Mouse (Mus musculus): Measurements from ENCODE around the gene Ecsit.

Gene Ecsit

DNA sequence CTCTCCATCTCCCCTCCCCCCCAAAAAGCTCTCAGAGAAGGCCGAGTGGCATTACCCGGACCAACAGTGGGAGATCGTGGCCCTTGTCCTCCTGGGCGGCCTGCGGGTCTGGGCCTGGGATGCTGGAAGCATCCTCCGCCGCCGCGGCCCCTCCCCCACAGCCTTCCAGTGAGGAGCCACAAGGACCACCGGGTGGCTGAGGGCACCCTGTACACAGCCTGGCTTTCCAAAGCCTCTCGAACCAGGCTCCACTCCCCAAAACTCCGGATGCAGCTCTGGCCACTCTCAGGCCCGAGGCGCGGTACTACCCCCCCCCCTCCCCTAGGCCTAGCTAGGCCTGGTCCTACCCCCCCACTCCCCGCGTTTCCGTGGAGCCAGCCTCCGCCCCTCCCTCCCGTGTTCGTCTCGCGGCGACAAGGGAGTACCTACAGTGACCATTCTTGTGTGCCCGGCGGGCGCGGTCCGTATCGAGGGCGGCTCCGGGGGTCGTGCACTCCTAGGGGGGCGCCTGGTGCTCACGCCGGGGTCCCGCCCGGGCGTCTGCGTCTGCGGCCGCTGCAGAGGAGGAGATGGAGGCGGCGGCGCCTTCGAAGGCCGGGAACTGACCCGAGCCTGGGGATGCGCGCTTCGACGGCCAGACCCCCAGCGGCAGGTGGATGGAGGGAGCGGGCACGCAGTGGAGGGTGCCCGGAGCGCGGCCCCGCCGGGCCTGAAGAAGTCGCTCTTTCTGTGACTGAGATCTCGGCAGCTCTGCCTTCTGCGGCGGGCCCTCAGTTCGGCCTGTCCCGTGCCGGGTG lies 33.9 kb downstream of the Ecsit start:
- DNase-seq (ENCODE audit: low spot score): peak; percentile 39

- peak; percentile 83 for DNase-seq (ENCODE audit: low spot score)
These were observed 34.8 kb downstream of the Ecsit start for GRCm38 (mm10) chr9:22050351-22050889.

DNA sequence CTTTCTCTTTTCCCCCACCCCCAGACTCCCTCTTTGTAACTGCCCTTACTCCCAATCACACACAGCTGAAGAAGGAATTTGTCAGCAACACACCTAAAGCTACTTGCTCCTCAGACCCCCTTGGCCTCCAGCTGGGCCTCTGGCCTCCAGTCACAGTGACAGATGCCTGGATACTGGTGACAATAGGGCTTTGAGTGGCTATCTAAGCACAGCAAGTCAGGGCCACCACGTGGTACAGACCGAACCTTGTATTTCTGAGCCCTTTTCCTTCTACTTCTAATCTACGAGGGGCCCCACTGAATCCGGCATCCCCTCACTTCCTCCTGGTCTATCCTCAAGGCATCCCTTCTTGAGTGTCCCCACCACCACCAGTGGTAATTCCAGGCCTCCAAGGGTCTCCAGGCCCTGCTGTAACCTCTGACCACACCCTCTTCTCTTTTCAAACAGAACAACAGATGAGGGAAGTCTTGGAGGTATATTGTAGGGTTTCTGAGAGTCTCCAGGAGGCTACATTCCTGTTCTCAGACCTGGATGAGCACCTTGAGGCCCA lies 35.4 kb downstream of the Ecsit start:
- DNase-seq (ENCODE audit: low spot score): peak; percentile 43

- DNase-seq (ENCODE audit: low spot score): no peak
These were observed 35.9 kb downstream of the Ecsit start for GRCm38 (mm10) chr9:22049315-22049714.

DNA sequence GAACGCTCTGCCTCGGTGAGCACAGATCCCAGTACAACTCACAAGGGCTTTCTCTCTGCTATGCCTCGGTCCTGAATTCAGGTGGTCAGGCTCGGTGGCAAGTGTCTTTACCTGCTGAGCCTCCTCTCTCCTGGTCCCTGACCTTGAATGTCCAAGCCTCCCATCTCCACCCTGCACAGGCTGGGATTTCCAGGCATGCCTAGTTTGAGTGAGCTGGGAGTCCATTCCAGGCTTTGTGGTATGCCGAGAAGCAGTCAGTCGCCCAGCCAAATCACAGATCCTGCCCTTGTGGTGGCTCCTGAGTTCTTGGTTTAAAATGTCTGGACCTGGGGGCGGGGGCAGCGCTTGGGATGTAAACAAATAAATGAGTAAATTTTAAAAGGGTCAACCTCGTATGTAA lies 37.9 kb downstream of the Ecsit start:
- no peak for DNase-seq (ENCODE audit: low spot score)

- no peak for DNase-seq (ENCODE audit: low spot score)
These were observed 43.4 kb downstream of the Ecsit start for GRCm38 (mm10) chr9:22041832-22042231.

DNA sequence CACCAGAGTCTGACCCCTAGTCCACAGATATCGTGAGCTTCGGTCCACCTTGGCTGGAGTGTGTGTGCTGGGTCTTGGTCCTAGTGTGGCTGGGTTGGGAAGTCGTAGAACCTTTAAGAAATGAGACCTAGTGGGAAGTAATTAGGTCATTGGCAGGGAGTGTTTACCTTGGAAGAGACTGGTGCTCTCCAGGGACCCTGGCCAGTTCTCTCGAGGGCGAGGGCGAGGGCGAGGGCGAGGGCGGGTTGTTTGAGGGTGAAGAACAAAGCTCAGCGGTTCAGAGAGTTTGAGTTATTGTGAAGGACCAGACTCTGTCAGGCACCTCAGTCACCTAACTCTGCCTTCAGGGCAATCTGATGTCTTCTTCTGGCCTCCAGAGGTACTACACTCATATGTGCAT lies 47.4 kb downstream of the Ecsit start:
- DNase-seq (ENCODE audit: low spot score): no peak

DNA sequence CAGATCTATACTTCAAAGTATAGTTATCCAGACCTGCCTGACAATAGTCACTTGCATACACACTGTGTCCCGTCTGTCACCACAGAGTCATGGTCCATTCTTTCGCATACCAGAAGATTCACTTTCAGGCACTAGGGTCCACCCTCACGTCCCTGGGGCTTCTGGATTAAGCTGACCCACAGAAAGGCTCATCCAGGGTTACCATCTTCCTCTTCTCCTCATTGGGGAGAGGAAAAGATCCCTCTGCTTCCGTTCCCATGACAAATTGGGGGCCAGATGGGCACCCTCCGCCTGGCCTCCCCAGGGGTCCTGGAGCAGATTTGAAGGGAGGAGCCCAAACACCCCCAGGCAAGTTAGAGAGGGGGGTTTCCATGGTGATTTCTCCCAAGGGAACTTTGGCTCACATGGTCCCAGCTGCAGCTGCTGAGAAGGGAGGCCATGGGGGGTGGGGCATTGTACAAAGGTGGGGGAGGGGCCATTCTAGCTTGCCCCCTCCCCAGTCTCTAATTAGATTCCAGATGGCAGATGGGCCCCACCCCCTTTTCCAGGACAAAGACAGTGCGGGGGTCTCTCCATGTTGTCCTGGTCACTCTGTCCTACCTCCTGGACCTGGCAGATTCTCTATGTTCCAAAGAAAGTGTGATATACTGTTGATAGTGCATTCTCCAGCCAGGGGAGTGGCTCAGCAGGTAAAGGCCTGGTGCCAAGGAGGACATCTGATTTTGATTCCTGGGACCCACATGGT lies 49.8 kb downstream of the Ecsit start:
- DNase-seq (ENCODE audit: low spot score): peak; percentile 63

GRCm38 (mm10) chr9:22030386-22030785 lies 54.9 kb downstream of the Ecsit start:
- no peak for DNase-seq (ENCODE audit: low spot score)

DNA sequence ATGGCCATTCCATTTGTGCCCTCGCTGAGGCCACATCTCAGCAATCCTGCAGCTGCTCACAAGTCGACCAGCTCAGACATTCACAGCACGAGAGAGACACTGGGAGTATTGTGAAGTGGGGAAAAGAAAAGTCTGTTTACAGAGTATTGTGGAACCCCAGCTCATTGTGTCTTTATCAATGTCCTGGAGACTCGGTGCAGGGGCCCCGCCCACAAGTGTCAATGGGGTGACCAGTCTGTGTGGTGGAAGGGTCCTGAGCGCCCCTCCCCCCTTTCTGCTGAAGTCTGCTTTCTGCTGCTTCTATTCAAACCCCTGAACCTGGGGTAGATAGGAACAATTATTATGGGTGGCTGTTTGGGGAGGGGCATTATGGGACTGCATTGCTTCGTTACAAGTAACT lies 56.8 kb downstream of the Ecsit start:
- peak; percentile 79 for DNase-seq (ENCODE audit: low spot score)

GRCm38 (mm10) chr9:22024592-22024991 lies 60.6 kb downstream of the Ecsit start:
- peak; percentile 50 for DNase-seq (ENCODE audit: low spot score)
